Mouse (Mus musculus): Measurements from ENCODE around the gene Il1rl1. TPM values are rescaled to one million over a fixed set of nuclear protein-coding genes. Genes with fewer than 3 reads are reported as not detected.

Il1rl1 gene
- total RNA-seq, 1 experiment = not detected

- no peak overlapping the region for H3K4me3 ChIP-seq (ENCODE audit: insufficient read depth in 1 of 2, low read depth in 1 of 2, low read length in 2 of 2, poor library complexity in 1 of 2, severe bottlenecking in 1 of 2)
- no peak overlapping the region for H3K27ac ChIP-seq (ENCODE audit: insufficient read depth, low read depth, low read length, poor library complexity, severe bottlenecking)
- TF ChIP-seq ZNF384 (IDR thresholded peaks at IDR 0.05; ENCODE audit: low read depth, low read length) = no peak
- no peak for TF ChIP-seq ZC3H11A (IDR thresholded peaks at IDR 0.05; ENCODE audit: borderline replicate concordance, low read depth, low read length)
- no peak for TF ChIP-seq MAFK (IDR thresholded peaks at IDR 0.05; ENCODE audit: insufficient read depth, low read depth, low read length)
- TF ChIP-seq CHD2 (IDR thresholded peaks at IDR 0.05; ENCODE audit: low read depth, low read length) = no peak
- no peak for TF ChIP-seq HCFC1 (IDR thresholded peaks at IDR 0.05; ENCODE audit: borderline replicate concordance, insufficient read depth, low read length)
- no peak for DNase-seq (ENCODE audit: low read depth, low spot score)
- no peaks in the 10 kb centered on the region for H3K9me3 ChIP-seq (ENCODE audit: control insufficient read depth, insufficient read depth, low read depth, low read length)
- no peaks in the 10 kb centered on the region for H3K4me1 ChIP-seq (ENCODE audit: control insufficient read depth in 2 of 2, insufficient read depth in 2 of 2, low read length in 2 of 2, poor library complexity in 1 of 2)
- H3K36me3 ChIP-seq (ENCODE audit: control insufficient read depth, insufficient read depth, low read length, poor library complexity, severe bottlenecking) = no peaks in the 10 kb centered on the region
- no peak overlapping the region for H3K9ac ChIP-seq (ENCODE audit: insufficient read depth, low read depth, low read length, poor library complexity, severe bottlenecking)
- in situ Hi-C loops (cut with MboI; ENCODE audit: low sequenced_read_pairs in 2 of 2, unreplicated experiment in 2 of 2) = no loop called here
Measured at GRCm38 (mm10) chr1:40467306-40467705, 37.9 kb downstream of the Il1rl1 start.

- in situ Hi-C loops (cut with MboI; ENCODE audit: low sequenced_read_pairs in 2 of 2, unreplicated experiment in 2 of 2) = no loop called here
- no peak overlapping the region for H3K9ac ChIP-seq (ENCODE audit: insufficient read depth, low read depth, low read length, poor library complexity, severe bottlenecking)
- H3K4me3 ChIP-seq (ENCODE audit: insufficient read depth in 1 of 2, low read depth in 1 of 2, low read length in 2 of 2, poor library complexity in 1 of 2, severe bottlenecking in 1 of 2) = no peak overlapping the region
- no peak overlapping the region for H3K27ac ChIP-seq (ENCODE audit: insufficient read depth, low read depth, low read length, poor library complexity, severe bottlenecking)
- H3K36me3 ChIP-seq (ENCODE audit: control insufficient read depth, insufficient read depth, low read length, poor library complexity, severe bottlenecking) = no peaks in the 10 kb centered on the region
- no peaks in the 10 kb centered on the region for H3K4me1 ChIP-seq (ENCODE audit: control insufficient read depth in 2 of 2, insufficient read depth in 2 of 2, low read length in 2 of 2, poor library complexity in 1 of 2)
- no peak for DNase-seq (ENCODE audit: low read depth, low spot score)
- TF ChIP-seq HCFC1 (IDR thresholded peaks at IDR 0.05; ENCODE audit: borderline replicate concordance, insufficient read depth, low read length) (no peak), ZNF384 (IDR thresholded peaks at IDR 0.05; ENCODE audit: low read depth, low read length) (no peak), MAFK (IDR thresholded peaks at IDR 0.05; ENCODE audit: insufficient read depth, low read depth, low read length) (no peak), ZC3H11A (IDR thresholded peaks at IDR 0.05; ENCODE audit: borderline replicate concordance, low read depth, low read length) (no peak), CHD2 (IDR thresholded peaks at IDR 0.05; ENCODE audit: low read depth, low read length) (no peak)
- H3K9me3 ChIP-seq (ENCODE audit: control insufficient read depth, insufficient read depth, low read depth, low read length) = no peaks in the 10 kb centered on the region
Measured at GRCm38 (mm10) chr1:40468805-40469204, 39.4 kb downstream of the Il1rl1 start.

DNA sequence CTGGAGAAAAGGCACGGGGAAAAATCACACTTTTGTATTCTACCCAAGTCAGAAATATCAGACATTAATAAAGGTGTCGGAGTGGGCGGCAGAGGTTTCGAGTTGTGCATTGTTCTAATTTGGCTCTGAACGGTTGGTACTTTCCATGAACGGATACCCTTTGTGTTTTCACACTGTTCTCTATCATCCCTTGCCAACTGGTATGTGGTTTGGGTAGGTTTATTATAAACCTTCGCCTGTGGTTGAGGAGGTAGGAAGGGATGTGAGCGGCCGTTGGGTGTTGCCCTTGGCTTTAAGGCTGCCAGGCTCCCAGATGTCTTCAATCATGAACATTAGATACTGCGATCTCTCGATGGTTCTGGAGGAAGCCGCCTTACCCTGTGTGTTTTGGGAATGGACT is 40.5 kb downstream of the Il1rl1 start:
- H3K9me3 ChIP-seq (ENCODE audit: control insufficient read depth, insufficient read depth, low read depth, low read length) = no peaks in the 10 kb centered on the region

DNA sequence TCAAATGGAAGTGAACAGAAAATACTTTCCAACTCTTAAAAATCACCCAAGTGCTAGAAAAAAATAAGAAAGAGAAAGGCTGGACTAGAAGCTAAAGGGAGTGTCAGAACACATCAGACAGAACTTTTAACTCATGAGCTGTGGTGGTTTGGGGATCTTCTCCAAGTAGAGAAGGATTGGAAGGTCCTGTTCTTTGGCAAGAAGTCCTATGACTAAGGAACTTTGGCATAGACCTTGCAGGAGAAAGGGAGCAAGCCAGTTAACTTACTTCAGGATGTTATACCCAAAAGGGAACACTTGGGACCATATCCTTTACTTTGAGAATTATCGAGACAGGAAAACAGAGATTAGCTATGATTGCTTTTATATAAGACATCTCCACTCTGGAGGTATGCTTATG is 43.0 kb downstream of the Il1rl1 start:
- no peak overlapping the region for H3K9ac ChIP-seq (ENCODE audit: insufficient read depth, low read depth, low read length, poor library complexity, severe bottlenecking)
- no peak overlapping the region for H3K4me3 ChIP-seq (ENCODE audit: insufficient read depth in 1 of 2, low read depth in 1 of 2, low read length in 2 of 2, poor library complexity in 1 of 2, severe bottlenecking in 1 of 2)
- H3K9me3 ChIP-seq (ENCODE audit: control insufficient read depth, insufficient read depth, low read depth, low read length) = no peaks in the 10 kb centered on the region
- H3K27ac ChIP-seq (ENCODE audit: insufficient read depth, low read depth, low read length, poor library complexity, severe bottlenecking) = no peak overlapping the region
- no peaks in the 10 kb centered on the region for H3K4me1 ChIP-seq (ENCODE audit: control insufficient read depth in 2 of 2, insufficient read depth in 2 of 2, low read length in 2 of 2, poor library complexity in 1 of 2)
- H3K36me3 ChIP-seq (ENCODE audit: control insufficient read depth, insufficient read depth, low read length, poor library complexity, severe bottlenecking) = no peaks in the 10 kb centered on the region
- no peak for DNase-seq (ENCODE audit: low read depth, low spot score)
- in situ Hi-C loops (cut with MboI; ENCODE audit: low sequenced_read_pairs in 2 of 2, unreplicated experiment in 2 of 2) = no loop called here
- no peak for TF ChIP-seq CHD2 (IDR thresholded peaks at IDR 0.05; ENCODE audit: low read depth, low read length)
- TF ChIP-seq ZNF384 (IDR thresholded peaks at IDR 0.05; ENCODE audit: low read depth, low read length) = no peak
- no peak for TF ChIP-seq HCFC1 (IDR thresholded peaks at IDR 0.05; ENCODE audit: borderline replicate concordance, insufficient read depth, low read length)
- no peak for TF ChIP-seq MAFK (IDR thresholded peaks at IDR 0.05; ENCODE audit: insufficient read depth, low read depth, low read length)
- TF ChIP-seq ZC3H11A (IDR thresholded peaks at IDR 0.05; ENCODE audit: borderline replicate concordance, low read depth, low read length) = no peak

More for the DNA sequence above, 40.5 kb downstream of the Il1rl1 start:
- in situ Hi-C loops (cut with MboI; ENCODE audit: low sequenced_read_pairs in 2 of 2, unreplicated experiment in 2 of 2) = no loop called here
- TF ChIP-seq CHD2 (IDR thresholded peaks at IDR 0.05; ENCODE audit: low read depth, low read length) = no peak
- no peak for TF ChIP-seq HCFC1 (IDR thresholded peaks at IDR 0.05; ENCODE audit: borderline replicate concordance, insufficient read depth, low read length)
- no peak for TF ChIP-seq ZC3H11A (IDR thresholded peaks at IDR 0.05; ENCODE audit: borderline replicate concordance, low read depth, low read length)
- no peak for DNase-seq (ENCODE audit: low read depth, low spot score)
- H3K9ac ChIP-seq (ENCODE audit: insufficient read depth, low read depth, low read length, poor library complexity, severe bottlenecking) = no peak overlapping the region
- H3K36me3 ChIP-seq (ENCODE audit: control insufficient read depth, insufficient read depth, low read length, poor library complexity, severe bottlenecking) = no peaks in the 10 kb centered on the region
- no peak overlapping the region for H3K4me3 ChIP-seq (ENCODE audit: insufficient read depth in 1 of 2, low read depth in 1 of 2, low read length in 2 of 2, poor library complexity in 1 of 2, severe bottlenecking in 1 of 2)
- no peak overlapping the region for H3K27ac ChIP-seq (ENCODE audit: insufficient read depth, low read depth, low read length, poor library complexity, severe bottlenecking)
- H3K4me1 ChIP-seq (ENCODE audit: control insufficient read depth in 2 of 2, insufficient read depth in 2 of 2, low read length in 2 of 2, poor library complexity in 1 of 2) = no peaks in the 10 kb centered on the region

DNA sequence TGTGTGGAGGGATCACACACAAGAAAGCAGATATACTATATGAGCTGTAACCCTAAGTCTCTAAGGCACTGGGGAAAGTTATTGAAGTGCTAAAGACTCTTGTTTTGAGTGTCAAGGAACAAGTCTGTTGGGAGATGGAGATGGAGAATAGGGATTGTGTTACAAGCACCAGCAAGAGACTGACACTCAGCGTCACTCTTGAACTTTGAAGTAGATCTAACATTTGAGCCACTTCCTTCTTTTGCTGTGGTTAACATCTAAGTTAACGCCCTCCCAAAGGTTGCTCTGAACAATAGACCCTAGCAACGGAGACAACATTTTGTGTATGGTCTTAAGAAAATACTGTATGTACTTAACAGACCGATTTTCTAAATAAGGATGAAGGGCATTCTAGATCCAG is 44.3 kb downstream of the Il1rl1 start:
- in situ Hi-C loops (cut with MboI; ENCODE audit: low sequenced_read_pairs in 2 of 2, unreplicated experiment in 2 of 2) = no loop called here
- no peak for TF ChIP-seq HCFC1 (IDR thresholded peaks at IDR 0.05; ENCODE audit: borderline replicate concordance, insufficient read depth, low read length)
- TF ChIP-seq CHD2 (IDR thresholded peaks at IDR 0.05; ENCODE audit: low read depth, low read length) = no peak
- no peak for TF ChIP-seq ZNF384 (IDR thresholded peaks at IDR 0.05; ENCODE audit: low read depth, low read length)
- no peak for TF ChIP-seq ZC3H11A (IDR thresholded peaks at IDR 0.05; ENCODE audit: borderline replicate concordance, low read depth, low read length)
- TF ChIP-seq MAFK (IDR thresholded peaks at IDR 0.05; ENCODE audit: insufficient read depth, low read depth, low read length) = no peak

More for the DNA sequence above, 44.3 kb downstream of the Il1rl1 start:
- Histone ChIP-seq H3K4me3 (ENCODE audit: insufficient read depth in 1 of 2, low read depth in 1 of 2, low read length in 2 of 2, poor library complexity in 1 of 2, severe bottlenecking in 1 of 2) (no peak overlapping the region), H3K36me3 (ENCODE audit: control insufficient read depth, insufficient read depth, low read length, poor library complexity, severe bottlenecking) (no peaks in the 10 kb centered on the region), H3K4me1 (ENCODE audit: control insufficient read depth in 2 of 2, insufficient read depth in 2 of 2, low read length in 2 of 2, poor library complexity in 1 of 2) (no peaks in the 10 kb centered on the region), H3K9me3 (ENCODE audit: control insufficient read depth, insufficient read depth, low read depth, low read length) (no peaks in the 10 kb centered on the region), H3K9ac (ENCODE audit: insufficient read depth, low read depth, low read length, poor library complexity, severe bottlenecking) (no peak overlapping the region), H3K27ac (ENCODE audit: insufficient read depth, low read depth, low read length, poor library complexity, severe bottlenecking) (no peak overlapping the region)
- DNase-seq (ENCODE audit: low read depth, low spot score) = no peak
